Mouse (Mus musculus): ENCODE measurements around the gene Mbtps1. TPM values are rescaled to one million over a fixed set of nuclear protein-coding genes. Genes with fewer than 3 reads are reported as not detected.

Mbtps1 gene
- polyA plus RNA-seq, 1 experiment from 2014 or later, result 59.5 TPM

GRCm38 (mm10) chr8:119568951-119569350, 10.4 kb upstream of the Mbtps1 start:
- Histone ChIP-seq H3K4me2 (ENCODE audit: low read length) (no peak overlapping the region), H3K9me3 (ENCODE audit: control insufficient read depth, low read length) (no peaks in the 10 kb centered on the region), H3K4me3 (replicated peaks; ENCODE audit: low read depth, low read length) (no peak overlapping the region), H3K27me3 (ENCODE audit: control insufficient read depth, insufficient read depth, low read length) (no peaks in the 10 kb centered on the region), H3K36me3 (ENCODE audit: control insufficient read depth, insufficient read depth, low read length) (peaks cover 39% of the 10 kb centered on the region), H3K9ac (replicated peaks; ENCODE audit: low read length) (no peak overlapping the region), H3K4me1 (ENCODE audit: control insufficient read depth, insufficient read depth, low read length) (peaks cover 8% of the 10 kb centered on the region), H3K27ac (replicated peaks; ENCODE audit: low read depth, low read length) (no peak overlapping the region)
- 68% methylated on average over 7 of the region's 7 CpGs for WGBS
- no peak for DNase-seq
- ATAC-seq (ENCODE audit: low FRiP score, low TSS enrichment), result no peak

GRCm38 (mm10) chr8:119568251-119568650, 9.7 kb upstream of the Mbtps1 start:
- Histone ChIP-seq H3K9me3 (ENCODE audit: control insufficient read depth, low read length) (no peaks in the 10 kb centered on the region), H3K27me3 (ENCODE audit: control insufficient read depth, insufficient read depth, low read length) (no peaks in the 10 kb centered on the region), H3K9ac (replicated peaks; ENCODE audit: low read length) (no peak overlapping the region), H3K4me2 (ENCODE audit: low read length) (no peak overlapping the region), H3K4me3 (replicated peaks; ENCODE audit: low read depth, low read length) (no peak overlapping the region), H3K4me1 (ENCODE audit: control insufficient read depth, insufficient read depth, low read length) (peaks cover 1% of the 10 kb centered on the region; the same call in 1 of the 2 replicates), H3K36me3 (ENCODE audit: control insufficient read depth, insufficient read depth, low read length) (peaks cover 46% of the 10 kb centered on the region), H3K27ac (replicated peaks; ENCODE audit: low read depth, low read length) (no peak overlapping the region)
- ATAC-seq (ENCODE audit: low FRiP score, low TSS enrichment) (no peak), DNase-seq (no peak)
- WGBS, result 90% methylated on average over 9 of the region's 9 CpGs

GRCm38 (mm10) chr8:119566367-119566766, 7.8 kb upstream of the Mbtps1 start:
- peaks cover 60% of the 10 kb centered on the region for H3K36me3 ChIP-seq (ENCODE audit: control insufficient read depth, insufficient read depth, low read length)
- H3K4me3 ChIP-seq (replicated peaks; ENCODE audit: low read depth, low read length), result no peak overlapping the region
- no peak overlapping the region for H3K4me2 ChIP-seq (ENCODE audit: low read length)
- no peak overlapping the region for H3K9ac ChIP-seq (replicated peaks; ENCODE audit: low read length)
- no peak for ATAC-seq (ENCODE audit: low FRiP score, low TSS enrichment)
- no peaks in the 10 kb centered on the region for H3K27me3 ChIP-seq (ENCODE audit: control insufficient read depth, insufficient read depth, low read length)
- H3K9me3 ChIP-seq (ENCODE audit: control insufficient read depth, low read length), result no peaks in the 10 kb centered on the region
- no peak overlapping the region for H3K27ac ChIP-seq (replicated peaks; ENCODE audit: low read depth, low read length)
- no peak for DNase-seq
- no peaks in the 10 kb centered on the region for H3K4me1 ChIP-seq (ENCODE audit: control insufficient read depth, insufficient read depth, low read length)
- WGBS, result 78% methylated on average over 11 of the region's 11 CpGs

DNA sequence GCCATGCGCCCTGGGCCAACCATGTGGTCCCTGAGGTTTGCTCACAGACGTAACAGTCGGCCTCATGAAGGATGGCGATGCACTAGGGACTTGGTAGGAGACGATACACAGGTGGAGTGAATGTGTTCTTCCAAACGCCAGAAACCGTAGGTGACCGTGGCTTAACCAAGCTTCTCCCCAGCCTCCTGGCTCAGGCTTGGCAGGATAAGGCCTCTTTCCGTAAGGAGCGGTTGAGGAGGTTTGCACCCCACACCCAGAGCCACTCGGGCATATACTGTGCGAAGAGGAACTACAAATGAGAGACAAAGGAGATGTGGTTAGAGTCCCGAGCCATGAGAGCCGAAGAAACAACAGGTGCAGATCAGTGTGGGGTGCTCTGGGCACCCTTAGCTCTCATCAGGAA, 5.3 kb upstream of the Mbtps1 start:
- H3K9me3 ChIP-seq (ENCODE audit: control insufficient read depth, low read length), result no peaks in the 10 kb centered on the region
- H3K4me1 ChIP-seq (ENCODE audit: control insufficient read depth, insufficient read depth, low read length), result no peaks in the 10 kb centered on the region
- 92% methylated on average over 14 of the region's 14 CpGs for WGBS
- H3K27ac ChIP-seq (replicated peaks; ENCODE audit: low read depth, low read length), result no peak overlapping the region
- no peaks in the 10 kb centered on the region for H3K27me3 ChIP-seq (ENCODE audit: control insufficient read depth, insufficient read depth, low read length)
- no peak for ATAC-seq (ENCODE audit: low FRiP score, low TSS enrichment)
- DNase-seq, result no peak
- no peak overlapping the region for H3K9ac ChIP-seq (replicated peaks; ENCODE audit: low read length)
- H3K4me2 ChIP-seq (ENCODE audit: low read length), result no peak overlapping the region
- H3K36me3 ChIP-seq (ENCODE audit: control insufficient read depth, insufficient read depth, low read length), result peaks cover 61% of the 10 kb centered on the region
- no peak overlapping the region for H3K4me3 ChIP-seq (replicated peaks; ENCODE audit: low read depth, low read length)

DNA sequence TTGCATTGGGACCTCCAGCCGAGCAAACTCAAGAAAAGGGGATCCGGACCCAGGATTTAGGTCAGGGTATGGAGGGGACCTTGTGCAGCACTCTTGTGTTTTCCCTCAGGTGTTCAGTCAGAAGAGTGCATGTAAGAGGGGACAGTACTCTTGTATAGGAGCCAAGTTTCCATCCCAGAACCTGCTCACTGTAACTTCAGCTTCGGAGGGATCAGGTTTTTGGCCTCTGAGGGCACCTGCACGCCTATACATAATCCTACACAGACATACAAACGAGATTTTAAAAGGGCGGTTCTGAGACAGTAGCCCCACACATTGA, 826 bp upstream of the Mbtps1 start:
- H3K4me3 ChIP-seq (replicated peaks; ENCODE audit: low read depth, low read length), result peak overlapping the region; percentile 72; the same call in 1 of the 2 replicates
- DNase-seq (no peak), ATAC-seq (ENCODE audit: low FRiP score, low TSS enrichment) (no peak)
- peak overlapping the region; percentile 95 for H3K27ac ChIP-seq (replicated peaks; ENCODE audit: low read depth, low read length)
- peak overlapping the region; percentile 89 for H3K4me2 ChIP-seq (ENCODE audit: low read length)
- no peaks in the 10 kb centered on the region for H3K27me3 ChIP-seq (ENCODE audit: control insufficient read depth, insufficient read depth, low read length)
- H3K36me3 ChIP-seq (ENCODE audit: control insufficient read depth, insufficient read depth, low read length), result peaks cover 30% of the 10 kb centered on the region
- peaks cover 8% of the 10 kb centered on the region for H3K4me1 ChIP-seq (ENCODE audit: control insufficient read depth, insufficient read depth, low read length)
- 91% methylated on average over 6 of the region's 6 CpGs for WGBS
- H3K9me3 ChIP-seq (ENCODE audit: control insufficient read depth, low read length), result no peaks in the 10 kb centered on the region
- H3K9ac ChIP-seq (replicated peaks; ENCODE audit: low read length), result peak overlapping the region; percentile 46; the same call in 1 of the 2 replicates

DNA sequence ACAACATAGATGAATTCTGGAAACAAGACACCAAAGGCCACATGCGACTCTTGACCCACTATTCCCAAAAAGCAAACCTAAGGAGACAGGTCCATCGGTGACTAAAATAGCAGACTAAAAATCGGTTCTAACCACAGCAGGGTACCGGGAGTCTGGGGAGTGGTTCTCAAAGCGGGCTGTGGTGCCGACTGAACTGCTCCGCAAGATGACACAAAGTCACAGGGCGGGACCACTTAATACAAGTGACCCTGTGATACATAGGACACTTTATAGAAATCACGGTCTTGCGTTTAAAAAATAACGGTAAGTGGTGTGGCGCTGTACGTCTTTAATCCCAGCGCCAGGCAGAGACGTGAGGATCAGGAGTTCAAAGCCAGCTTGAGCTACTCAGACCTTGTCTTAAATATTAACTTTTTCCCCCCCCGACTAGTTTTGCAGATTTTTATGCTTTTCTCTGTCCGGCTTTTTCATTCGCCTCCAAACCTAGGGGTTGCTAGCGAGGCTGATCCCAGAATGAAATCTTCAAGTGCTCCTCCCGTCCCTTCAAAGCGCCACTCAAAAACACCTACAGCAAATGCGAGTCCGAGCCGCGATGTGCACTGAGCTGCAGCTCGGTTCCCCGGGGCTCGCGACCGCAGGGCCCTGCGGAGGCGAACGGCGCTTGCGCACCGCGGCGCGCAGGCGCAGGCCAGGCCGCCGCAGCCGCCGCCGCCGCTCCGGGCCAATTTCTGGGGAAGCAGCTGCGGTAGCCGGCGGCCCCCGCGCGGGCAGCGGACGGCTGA, 523 bp downstream of the Mbtps1 start:
- peak overlapping the region; percentile 72 for H3K4me3 ChIP-seq (replicated peaks; ENCODE audit: low read depth, low read length)
- H3K27me3 ChIP-seq (ENCODE audit: control insufficient read depth, insufficient read depth, low read length), result no peaks in the 10 kb centered on the region
- WGBS, result under 1% methylated on average over 55 of the region's 55 CpGs
- peak overlapping the region; percentile 89 for H3K4me2 ChIP-seq (ENCODE audit: low read length)
- ATAC-seq (ENCODE audit: low FRiP score, low TSS enrichment), result peak; percentile 93
- H3K36me3 ChIP-seq (ENCODE audit: control insufficient read depth, insufficient read depth, low read length), result peaks cover 16% of the 10 kb centered on the region
- peaks cover 8% of the 10 kb centered on the region for H3K4me1 ChIP-seq (ENCODE audit: control insufficient read depth, insufficient read depth, low read length)
- DNase-seq, result peak; percentile 93
- H3K27ac ChIP-seq (replicated peaks; ENCODE audit: low read depth, low read length), result peak overlapping the region; percentile 95
- peak overlapping the region; percentile 86 for H3K9ac ChIP-seq (replicated peaks; ENCODE audit: low read length)
- H3K9me3 ChIP-seq (ENCODE audit: control insufficient read depth, low read length), result no peaks in the 10 kb centered on the region

DNA sequence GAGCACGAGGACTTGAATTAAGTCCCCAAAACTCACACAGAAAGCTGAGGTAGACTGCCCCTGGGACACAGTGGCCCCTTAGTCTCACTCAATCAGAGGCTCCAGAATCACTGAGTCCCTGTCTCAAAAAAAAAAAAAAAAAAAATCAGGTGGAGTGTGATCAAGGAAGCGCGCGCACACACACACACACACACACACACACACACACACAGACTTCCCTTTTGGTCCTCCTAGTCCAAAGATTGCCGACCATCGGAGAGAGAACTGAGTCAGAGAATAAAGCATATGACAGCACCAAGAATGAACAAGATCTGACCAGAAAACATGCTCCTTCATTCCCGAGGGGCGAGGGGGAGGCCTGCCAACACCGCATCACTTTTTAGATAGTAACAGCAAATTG, 1.4 kb downstream of the Mbtps1 start:
- Histone ChIP-seq H3K4me3 (replicated peaks; ENCODE audit: low read depth, low read length) (peak overlapping the region; percentile 72; the same call in 1 of the 2 replicates), H3K4me2 (ENCODE audit: low read length) (peak overlapping the region; percentile 89), H3K27me3 (ENCODE audit: control insufficient read depth, insufficient read depth, low read length) (no peaks in the 10 kb centered on the region), H3K36me3 (ENCODE audit: control insufficient read depth, insufficient read depth, low read length) (peaks cover 7% of the 10 kb centered on the region), H3K9ac (replicated peaks; ENCODE audit: low read length) (peak overlapping the region; percentile 86; the same call in 1 of the 2 replicates), H3K9me3 (ENCODE audit: control insufficient read depth, low read length) (no peaks in the 10 kb centered on the region), H3K4me1 (ENCODE audit: control insufficient read depth, insufficient read depth, low read length) (peaks cover 8% of the 10 kb centered on the region), H3K27ac (replicated peaks; ENCODE audit: low read depth, low read length) (no peak overlapping the region)
- no peak for ATAC-seq (ENCODE audit: low FRiP score, low TSS enrichment)
- WGBS, result 81% methylated on average over 9 of the region's 9 CpGs
- no peak for DNase-seq

- WGBS, result 85% methylated on average over 6 of the region's 6 CpGs
- H3K4me1 ChIP-seq (ENCODE audit: control insufficient read depth, insufficient read depth, low read length), result peaks cover 8% of the 10 kb centered on the region
- no peak for DNase-seq
- ATAC-seq (ENCODE audit: low FRiP score, low TSS enrichment), result no peak
- H3K27me3 ChIP-seq (ENCODE audit: control insufficient read depth, insufficient read depth, low read length), result no peaks in the 10 kb centered on the region
- no peak overlapping the region for H3K27ac ChIP-seq (replicated peaks; ENCODE audit: low read depth, low read length)
- H3K4me2 ChIP-seq (ENCODE audit: low read length), result no peak overlapping the region
- no peaks in the 10 kb centered on the region for H3K9me3 ChIP-seq (ENCODE audit: control insufficient read depth, low read length)
- H3K4me3 ChIP-seq (replicated peaks; ENCODE audit: low read depth, low read length), result no peak overlapping the region
- H3K9ac ChIP-seq (replicated peaks; ENCODE audit: low read length), result no peak overlapping the region
- peaks cover 4% of the 10 kb centered on the region for H3K36me3 ChIP-seq (ENCODE audit: control insufficient read depth, insufficient read depth, low read length)
These were observed 2.7 kb downstream of the Mbtps1 start for GRCm38 (mm10) chr8:119555861-119556260.

GRCm38 (mm10) chr8:119552967-119553366, 5.6 kb downstream of the Mbtps1 start:
- H3K4me3 ChIP-seq (replicated peaks; ENCODE audit: low read depth, low read length), result no peak overlapping the region
- no peak overlapping the region for H3K4me2 ChIP-seq (ENCODE audit: low read length)
- no peak for ATAC-seq (ENCODE audit: low FRiP score, low TSS enrichment)
- H3K27ac ChIP-seq (replicated peaks; ENCODE audit: low read depth, low read length), result no peak overlapping the region
- H3K36me3 ChIP-seq (ENCODE audit: control insufficient read depth, insufficient read depth, low read length), result no peaks in the 10 kb centered on the region
- no peaks in the 10 kb centered on the region for H3K9me3 ChIP-seq (ENCODE audit: control insufficient read depth, low read length)
- no peaks in the 10 kb centered on the region for H3K27me3 ChIP-seq (ENCODE audit: control insufficient read depth, insufficient read depth, low read length)
- peaks cover 8% of the 10 kb centered on the region for H3K4me1 ChIP-seq (ENCODE audit: control insufficient read depth, insufficient read depth, low read length)
- H3K9ac ChIP-seq (replicated peaks; ENCODE audit: low read length), result no peak overlapping the region
- no peak for DNase-seq
- WGBS, result 71% methylated on average over 2 of the region's 2 CpGs

Measured in midbrain, embryonic 14.5 days (tissue).